Mouse (Mus musculus) forebrain, embryonic 11.5 days (tissue): ENCODE data around the gene Ssbp3. TPM values are rescaled to one million over a fixed set of nuclear protein-coding genes. Genes with fewer than 3 reads are reported as not detected.

Experiments used
- ATAC-seq: fragments of 200-750 bp; cut with Nextera tagmentation; replicated peaks from 2 replicates; pipeline ENCODE4 v1.8.0; 2017; ENCODE audit warnings: moderate TSS enrichment; ENCODE audit not compliant: low FRiP score
- DNase-seq: peaks from one replicate; pipeline ENCODE4 v3.0.0-alpha.2; 2017; ENCODE audit warnings: low spot score
- H3K27ac ChIP-seq: fragments of 300-500 bp; sonication (generic); 2 replicates; pipeline ENCODE4 v1.5.1; 2014; ENCODE audit warnings: low read depth, low read length
- H3K27me3 ChIP-seq: fragments of 300-500 bp; sonication (generic); 2 replicates; pipeline ENCODE4 v1.6.1; 2014; ENCODE audit warnings: mild to moderate bottlenecking, low read length, mixed read lengths; ENCODE audit not compliant: control insufficient read depth, insufficient read depth
- H3K36me3 ChIP-seq: fragments of 300-500 bp; sonication (generic); 2 replicates; pipeline ENCODE4 v1.6.1; 2014; ENCODE audit warnings: mild to moderate bottlenecking, low read length, moderate library complexity, mixed read lengths; ENCODE audit not compliant: control insufficient read depth, insufficient read depth
- H3K4me1 ChIP-seq: fragments of 300-500 bp; sonication (generic); replicated peaks from 2 replicates; pipeline ENCODE4 v1.6.1; 2014; ENCODE audit warnings: low read length, mixed read lengths; ENCODE audit not compliant: control insufficient read depth, insufficient read depth
- H3K4me2 ChIP-seq: fragments of 300-500 bp; sonication (generic); 2 replicates; pipeline ENCODE4 v1.6.1; 2014; ENCODE audit warnings: low read depth, mild to moderate bottlenecking, low read length, moderate library complexity, mixed read lengths; ENCODE audit not compliant: severe bottlenecking
- H3K4me3 ChIP-seq: fragments of 300-500 bp; sonication (generic); 2 replicates; pipeline ENCODE4 v1.5.1; 2014; ENCODE audit warnings: low read depth, low read length
- H3K9ac ChIP-seq: fragments of 300-500 bp; sonication (generic); 2 replicates; pipeline ENCODE4 v1.6.1; 2014; ENCODE audit warnings: low read length
- H3K9me3 ChIP-seq: fragments of 300-500 bp; sonication (generic); 2 replicates; pipeline ENCODE4 v1.6.1; 2016; ENCODE audit warnings: low read length, mixed read lengths; ENCODE audit not compliant: control insufficient read depth
- WGBS: fragments of 180-500 bp; shearing (Covaris S2); extraction: QIAGEN DNeasy Blood & Tissue Kit; methylation state at CpG from one replicate; pipeline ENCODE4 v1.1.7; 2014; 5-methylcytosine and 5-hydroxymethylcytosine counted together
- polyA plus RNA-seq: library from polyadenylated mRNA; unstranded; fragments of >200 nt; fragmentation: Nextera tagmentation; extraction: Ambion mirVana; gene quantifications from 2 replicates; pipeline ENCODE4 v1.2.1, GENCODE M21; 2014

Gene Ssbp3
- polyA plus RNA-seq, 1 experiment from 2014 or later, result 135 TPM

DNA sequence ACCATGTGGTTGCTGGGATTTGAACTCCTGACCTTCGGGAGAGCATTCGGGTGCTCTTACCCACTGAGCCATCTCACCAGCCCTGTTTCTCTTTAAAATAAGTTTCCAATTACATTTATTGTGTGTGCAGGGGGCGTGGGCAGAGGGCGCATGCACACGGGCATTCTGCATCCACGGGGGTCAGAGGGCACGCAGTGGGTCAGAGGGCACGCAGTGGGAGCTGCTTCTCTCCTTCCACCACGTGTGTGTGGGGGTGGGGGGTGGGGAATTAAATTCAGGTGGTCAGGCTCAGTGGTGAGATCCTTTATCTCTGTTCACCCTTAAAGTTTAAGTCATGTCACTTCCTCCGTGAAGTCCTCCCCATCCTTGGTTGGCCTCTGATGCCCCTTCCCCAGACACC is 187.9 kb downstream of the Ssbp3 start:
- DNase-seq (no peak), ATAC-seq (no peak)
- Histone ChIP-seq H3K4me3 (no peak overlapping the region), H3K9ac (no peak overlapping the region), H3K27me3 (no peaks in the 10 kb centered on the region), H3K4me2 (no peak overlapping the region), H3K36me3 (no peaks in the 10 kb centered on the region), H3K27ac (no peak overlapping the region), H3K4me1 (0 out of 2 replicates have a peak, but pooled peaks cover 3% of the 10 kb centered on the region), H3K9me3 (no peaks in the 10 kb centered on the region)
- WGBS, result 71% methylated on average over 10 of the region's 10 CpGs

DNA sequence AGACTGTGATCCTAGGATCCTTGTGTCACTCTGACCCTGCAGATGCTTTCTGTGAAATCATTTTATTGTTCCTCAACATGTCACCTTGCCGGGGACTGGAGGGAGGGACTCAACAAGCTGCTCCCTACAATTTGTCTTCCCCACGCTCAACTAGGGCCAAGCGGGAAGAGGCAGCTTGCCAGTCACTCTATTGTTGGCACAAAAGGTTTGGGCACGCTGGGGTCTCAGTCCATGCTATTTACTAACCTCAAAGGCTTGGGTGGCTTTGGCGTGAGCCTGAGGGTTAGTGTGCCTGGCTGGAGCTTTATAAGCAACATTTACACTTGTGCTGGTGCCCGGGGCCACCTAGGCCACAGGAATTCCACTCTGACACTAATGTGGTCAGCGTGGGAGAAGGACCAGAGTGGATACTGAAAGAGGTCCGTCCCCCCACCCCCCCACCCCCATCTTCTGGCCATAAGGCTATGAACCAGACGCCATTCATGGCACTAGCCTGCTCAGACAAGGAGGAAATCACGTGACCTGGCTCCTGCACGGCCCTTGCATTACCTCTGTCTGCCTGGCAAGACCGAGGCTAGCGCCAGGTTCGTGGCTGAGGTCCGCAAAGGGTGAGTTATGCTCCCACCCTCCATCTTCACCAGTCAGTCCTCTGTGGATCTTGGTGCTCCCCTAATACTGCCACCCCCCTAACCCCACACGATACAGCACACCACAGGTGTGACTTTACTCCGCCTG is 188.5 kb downstream of the Ssbp3 start:
- no peaks in the 10 kb centered on the region for H3K27me3 ChIP-seq
- no peak for ATAC-seq
- 0 out of 2 replicates have a peak, but pooled peaks cover 3% of the 10 kb centered on the region for H3K4me1 ChIP-seq
- H3K4me2 ChIP-seq, result no peak overlapping the region
- H3K36me3 ChIP-seq, result no peaks in the 10 kb centered on the region
- 86% methylated on average over 17 of the region's 17 CpGs for WGBS
- H3K27ac ChIP-seq, result no peak overlapping the region
- H3K4me3 ChIP-seq, result no peak overlapping the region
- DNase-seq, result no peak
- H3K9ac ChIP-seq, result no peak overlapping the region
- H3K9me3 ChIP-seq, result no peaks in the 10 kb centered on the region

Other genes starting within 250 kb of the Ssbp3 start
- 99.2 and 101 TPM in 2 replicates for gene Ttc4, start 231.8 kb upstream of the Ssbp3 start, polyA plus RNA-seq
- gene Mroh7, start 179.8 kb upstream of the Ssbp3 start, polyA plus RNA-seq, result 0.11 TPM in 1 of 2 replicates, not detected in the other
- gene Fam151a, start 176.8 kb upstream of the Ssbp3 start, polyA plus RNA-seq, result not detected in 2 replicates
- 1.6 and 1.8 TPM in 2 replicates for gene Acot11, start 105.7 kb upstream of the Ssbp3 start, polyA plus RNA-seq
- gene Mrpl37, start 156.2 kb downstream of the Ssbp3 start, polyA plus RNA-seq, result 108 and 121 TPM in 2 replicates
- 5.2 and 6.9 TPM in 2 replicates for gene Cyb5rl, start 156.3 kb downstream of the Ssbp3 start, polyA plus RNA-seq
- 0.17 TPM in 1 of 2 replicates, not detected in the other for gene Cdcp2, start 186.2 kb downstream of the Ssbp3 start, polyA plus RNA-seq